Mouse (Mus musculus): ENCODE measurements around the gene Prkci.

GRCm38 (mm10) chr3:31095179-31095490 is 99.6 kb downstream of the Prkci start:
- TF ChIP-seq POLR2A (IDR thresholded peaks at IDR 0.05; ENCODE audit: borderline replicate concordance, insufficient read depth, low read length), result no peak
- no peak for TF ChIP-seq CTCF (IDR thresholded peaks at IDR 0.05; ENCODE audit: borderline replicate concordance, insufficient read depth, low read depth, low read length)
